Mouse (Mus musculus) olfactory bulb, adult 2 months (tissue): ENCODE results near the gene Cabp4. TPM values are rescaled to one million over a fixed set of nuclear protein-coding genes. Genes with fewer than 3 reads are reported as not detected.

ENCODE experiments used
- H3K27ac ChIP-seq: fragments of 200-500 bp; 2 replicates; pipeline ENCODE4 v1.5.1; 2012; ENCODE audit warnings: low read depth, low read length; ENCODE audit not compliant: insufficient read depth
- H3K4me1 ChIP-seq: fragments of 200-500 bp; 2 replicates; pipeline ENCODE4 v1.6.1; 2012; ENCODE audit warnings: low read length; ENCODE audit not compliant: control insufficient read depth, insufficient read depth
- H3K4me3 ChIP-seq: fragments of 200-500 bp; 2 replicates; pipeline ENCODE4 v1.5.1; 2012; ENCODE audit warnings: mild to moderate bottlenecking, low read depth, low read length, moderate library complexity; ENCODE audit not compliant: insufficient read depth
- CTCF ChIP-seq: fragments of 200-500 bp; IDR thresholded peaks from 2 replicates; pipeline ENCODE4 v1.5.1; 2012; ENCODE audit warnings: low read depth, mild to moderate bottlenecking, low read length, moderate library complexity; ENCODE audit not compliant: insufficient read depth
- POLR2A ChIP-seq: fragments of 200-500 bp; IDR thresholded peaks from 2 replicates; pipeline ENCODE4 v1.6.1; 2012; ENCODE audit warnings: mild to moderate bottlenecking, low read depth, low read length, moderate library complexity; ENCODE audit not compliant: insufficient read depth
- WGBS: fragments of 180-500 bp; shearing (Covaris S2); methylation state at CpG from one replicate; pipeline ENCODE4 v1.1.7; 2018; 5-methylcytosine and 5-hydroxymethylcytosine counted together
- polyA plus RNA-seq: library from polyadenylated mRNA; stranded (reverse); fragments of >200 nt; gene quantifications from 2 replicates; pipeline ENCODE4 v1.2.4, GENCODE M21; 2012; ENCODE audit warnings: low replicate concordance; ENCODE audit not compliant: missing spikeins, insufficient read depth, insufficient read length

Cabp4 gene
- polyA plus RNA-seq, 1 experiment: not detected

DNA sequence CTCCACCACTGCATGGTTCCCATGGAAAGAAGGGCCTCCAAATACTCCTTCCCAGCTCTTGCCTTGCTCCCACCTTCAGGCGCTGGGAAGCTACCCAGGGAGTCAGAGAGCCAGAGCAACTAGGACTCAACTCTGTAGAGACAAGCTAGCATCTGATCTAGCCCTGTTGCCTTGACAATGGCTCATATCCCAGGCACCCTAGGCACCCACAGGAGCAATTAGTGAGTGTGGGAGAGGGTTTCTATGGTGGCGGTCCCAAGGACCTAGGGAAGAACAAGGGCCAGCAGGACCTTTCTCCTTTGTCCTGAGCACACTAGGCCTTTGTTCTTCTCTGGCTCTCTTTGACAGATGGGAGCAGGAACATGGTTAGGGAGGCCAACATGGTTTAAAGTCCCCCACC, 39.9 kb upstream of the Cabp4 start:
- Histone ChIP-seq H3K4me3 (no peak overlapping the region), H3K4me1 (peaks cover 13% of the 10 kb centered on the region), H3K27ac (no peak overlapping the region)
- 51% methylated on average over 2 of the region's 2 CpGs for WGBS
- TF ChIP-seq CTCF: no peak
- TF ChIP-seq POLR2A: no peak

DNA sequence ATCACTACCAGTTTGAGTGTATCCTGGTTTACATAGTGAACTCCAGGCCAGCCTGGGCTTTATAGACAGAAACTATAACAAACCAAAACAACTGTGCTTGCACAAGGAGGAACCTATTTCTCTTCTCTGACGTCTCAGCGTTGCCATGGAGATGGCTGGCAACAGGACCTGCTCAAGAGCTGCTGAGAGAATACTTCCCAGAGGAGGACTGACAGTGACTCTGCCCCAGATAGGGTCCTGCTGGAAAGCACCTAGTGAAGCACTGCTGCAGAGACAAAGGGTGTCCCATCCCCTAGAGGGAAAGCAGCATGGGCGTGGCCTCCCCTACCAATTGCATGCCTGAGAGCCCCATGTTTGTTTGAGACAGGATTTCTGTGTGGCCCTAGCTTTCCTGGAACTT, 38.1 kb upstream of the Cabp4 start:
- Histone ChIP-seq H3K4me1 (peaks cover 10% of the 10 kb centered on the region), H3K27ac (no peak overlapping the region), H3K4me3 (no peak overlapping the region)
- WGBS: 36% methylated on average over 3 of the region's 3 CpGs
- TF ChIP-seq POLR2A (no peak), CTCF (no peak)

DNA sequence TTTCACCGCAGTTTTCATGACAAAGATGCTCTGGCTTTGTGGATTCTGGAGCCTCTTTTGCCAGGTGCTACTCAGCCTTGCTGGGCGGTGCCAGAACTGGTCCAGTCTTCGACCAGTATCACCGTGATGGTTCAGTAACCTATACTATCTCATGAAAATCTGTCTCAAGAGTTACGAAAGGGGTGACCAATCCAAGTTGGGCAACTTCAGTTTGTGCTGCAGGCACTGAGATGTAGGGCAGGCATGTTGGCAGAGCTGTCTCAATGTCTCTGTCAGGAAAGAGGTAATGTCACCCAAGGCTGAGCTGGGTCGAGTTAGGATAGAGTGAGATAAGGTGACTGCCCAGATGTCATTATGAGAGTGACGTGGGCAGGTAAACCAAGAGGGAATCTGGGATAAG, 36.6 kb upstream of the Cabp4 start:
- H3K27ac ChIP-seq: no peak overlapping the region
- peaks cover 12% of the 10 kb centered on the region for H3K4me1 ChIP-seq
- WGBS: 92% methylated on average over 7 of the region's 7 CpGs
- no peak for TF ChIP-seq CTCF
- TF ChIP-seq POLR2A: no peak
- H3K4me3 ChIP-seq: no peak overlapping the region

DNA sequence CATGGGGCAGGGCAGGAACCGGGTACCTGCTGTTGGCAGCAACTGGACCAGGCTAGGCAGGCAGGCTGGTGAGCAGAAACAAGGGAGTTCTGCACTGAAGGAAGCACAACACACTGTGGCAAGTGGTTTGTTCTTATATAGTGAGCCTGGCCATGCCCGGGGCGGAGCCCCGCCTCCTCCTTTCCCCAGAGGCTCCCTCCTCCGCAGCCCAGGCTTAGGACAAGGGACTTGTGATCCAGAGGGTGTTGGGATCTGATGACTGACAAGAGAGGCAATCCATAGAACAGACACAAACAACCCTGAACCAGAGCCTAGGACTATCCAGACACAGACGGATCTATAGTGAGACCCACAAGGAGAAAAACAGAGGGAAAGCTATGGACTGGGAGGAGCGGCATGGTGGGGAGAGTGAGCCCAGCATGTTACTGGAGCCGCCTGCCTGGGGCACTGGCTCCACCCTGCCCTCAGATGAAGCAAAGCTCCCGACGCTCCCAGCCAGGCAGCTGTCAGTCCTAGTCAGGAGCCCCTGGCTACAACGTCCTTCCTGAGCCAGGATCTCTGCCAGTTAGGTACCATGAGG, 31.6 kb upstream of the Cabp4 start, which contains the start of gene Carns1:
Gene Carns1, minus strand, starts transcription at position 112 of the 580 bp plus-strand sequence.
- Histone ChIP-seq H3K27ac (no peak within 1 kb of the TSS), H3K4me3 (no peak within 1 kb of the TSS), H3K4me1 (peaks cover 7% of the 10 kb centered on the region)
- WGBS: 14% methylated on average over 11 of the region's 11 CpGs
- TF ChIP-seq CTCF: no peak
- no peak for TF ChIP-seq POLR2A

DNA sequence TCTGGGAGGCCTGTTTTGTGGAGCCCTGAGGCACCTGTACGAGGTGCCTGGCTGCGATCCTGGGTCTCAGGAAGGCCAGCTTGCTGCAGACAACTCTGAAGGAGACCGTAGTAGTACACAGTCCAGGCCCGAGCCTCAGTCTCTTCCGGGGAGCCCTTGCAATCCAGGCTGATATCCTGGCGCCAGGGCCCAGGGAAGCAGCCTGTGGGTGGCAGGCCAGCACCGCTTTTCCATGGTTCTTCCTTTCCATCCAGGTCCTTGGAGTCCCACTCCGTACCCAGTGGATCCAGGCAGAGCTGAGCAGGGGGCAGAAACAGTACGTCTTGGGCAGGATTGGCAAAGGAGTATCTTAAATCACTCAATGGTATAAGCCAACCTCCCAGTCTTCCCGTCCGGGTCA, 29.1 kb upstream of the Cabp4 start:
- 71% methylated on average over 11 of the region's 11 CpGs for WGBS
- Histone ChIP-seq H3K4me3 (no peak overlapping the region), H3K27ac (no peak overlapping the region), H3K4me1 (peaks cover 15% of the 10 kb centered on the region)
- TF ChIP-seq CTCF (no peak), POLR2A (no peak)

- Histone ChIP-seq H3K4me3 (no peak overlapping the region), H3K4me1 (peaks cover 15% of the 10 kb centered on the region), H3K27ac (no peak overlapping the region)
- 69% methylated on average over 13 of the region's 13 CpGs for WGBS
- TF ChIP-seq CTCF: no peak
These were observed 27.8 kb upstream of the Cabp4 start for GRCm38 (mm10) chr19:4171393-4172290.

DNA sequence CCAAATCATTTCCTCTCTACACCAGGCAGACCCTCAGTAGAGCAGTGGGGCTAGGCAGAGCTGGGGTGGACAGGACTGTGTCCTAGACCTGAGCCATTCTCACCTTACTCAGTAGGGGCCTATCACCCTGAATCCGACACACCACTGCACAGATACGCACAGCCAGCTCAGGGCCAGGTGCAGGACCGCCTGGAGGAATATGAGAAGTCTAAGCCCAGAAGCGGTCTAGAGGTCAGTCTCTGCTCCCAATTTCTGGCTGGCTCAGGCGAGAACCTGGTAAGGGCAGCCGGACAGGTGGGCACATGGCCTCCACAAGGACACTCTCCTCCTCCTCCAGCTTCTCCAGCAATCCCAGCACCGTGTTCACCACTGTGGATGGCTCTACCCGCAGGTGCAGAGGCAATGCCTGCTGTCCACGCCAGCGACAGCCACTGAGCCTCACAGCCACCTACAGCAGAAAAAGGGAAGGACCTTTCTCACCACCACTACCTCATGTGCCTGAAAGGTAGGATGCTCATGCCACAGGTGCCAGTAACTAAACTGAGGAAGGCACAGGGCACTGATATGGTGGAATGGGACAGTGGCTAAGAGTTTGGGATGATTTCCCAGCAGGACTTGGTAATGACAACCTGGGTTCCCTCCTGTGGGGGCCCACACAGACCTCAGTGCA, 27.0 kb upstream of the Cabp4 start:
- no peak overlapping the region for H3K4me3 ChIP-seq
- WGBS: 94% methylated on average over 10 of the region's 10 CpGs
- no peak overlapping the region for H3K27ac ChIP-seq
- H3K4me1 ChIP-seq: peaks cover 15% of the 10 kb centered on the region
- TF ChIP-seq CTCF (no peak), POLR2A (no peak)

DNA sequence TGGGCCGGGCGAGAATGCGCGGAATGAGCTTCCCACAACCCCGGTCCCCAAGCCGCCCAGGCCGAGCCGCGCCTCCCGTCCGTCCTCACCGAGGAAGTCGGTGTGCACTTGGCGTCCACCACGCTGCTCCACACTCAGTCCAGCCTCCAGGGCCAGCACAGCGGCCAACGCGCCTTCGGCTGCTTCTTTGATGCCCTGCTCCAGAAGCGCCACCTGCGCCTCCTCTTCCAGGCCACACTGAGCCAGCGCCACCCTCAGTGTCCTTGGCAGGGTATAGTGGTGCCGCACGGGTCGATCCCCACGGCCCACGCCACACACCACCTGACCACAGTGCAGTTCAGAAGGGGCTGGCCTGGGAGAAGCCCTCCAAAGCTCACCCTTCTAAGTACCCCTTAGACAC, 26.0 kb upstream of the Cabp4 start:
- TF ChIP-seq POLR2A (no peak), CTCF (no peak; the same call in 1 of the 2 replicates)
- WGBS: 4% methylated on average over 27 of the region's 27 CpGs
- Histone ChIP-seq H3K27ac (peak overlapping the region; percentile 88), H3K4me1 (peaks cover 7% of the 10 kb centered on the region), H3K4me3 (peak overlapping the region; percentile 67)

DNA sequence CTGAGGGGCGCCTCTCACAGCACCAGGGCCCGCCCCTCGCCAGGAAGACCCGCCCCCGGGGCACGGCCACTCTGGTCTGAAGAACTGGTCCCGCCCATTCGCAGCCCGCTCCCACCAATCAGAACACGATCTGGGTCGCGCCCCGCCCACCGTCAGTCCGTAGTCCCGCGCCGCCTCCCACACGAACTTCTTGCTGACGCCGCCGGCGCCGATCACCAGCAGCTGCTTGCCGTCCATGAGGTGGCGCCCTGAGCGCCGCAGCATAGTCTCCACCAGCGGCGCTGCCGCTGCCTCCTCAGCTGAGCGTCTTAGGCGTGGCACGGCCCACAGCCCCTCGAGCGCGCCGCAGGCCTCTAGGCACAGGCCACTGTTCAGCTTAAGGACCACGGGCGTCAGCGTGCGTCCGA, 25.5 kb upstream of the Cabp4 start:
- TF ChIP-seq POLR2A: peak; percentile 90
- peak; percentile 76 for TF ChIP-seq CTCF
- Histone ChIP-seq H3K4me3 (peak overlapping the region; percentile 67), H3K4me1 (peaks cover 7% of the 10 kb centered on the region), H3K27ac (peak overlapping the region; percentile 88)
- WGBS: under 1% methylated on average over 43 of the region's 43 CpGs
